Mouse (Mus musculus) midbrain, embryonic 16.5 days (tissue): ENCODE measurements around the gene Cd209g. TPM values are rescaled to one million over a fixed set of nuclear protein-coding genes. Genes with fewer than 3 reads are reported as not detected.

Experiments used
- polyA plus RNA-seq: library from polyadenylated mRNA; unstranded; fragments of >200 nt; fragmentation: Nextera tagmentation; extraction: Ambion mirVana; gene quantifications from 2 replicates; pipeline ENCODE4 v1.2.1, GENCODE M21; 2015

Cd209g gene
- polyA plus RNA-seq, 1 experiment from 2014 or later: not detected

Other genes with a start within 250 kb of the Cd209g start
- gene Cd209b, start 207.3 kb upstream of the Cd209g start, polyA plus RNA-seq: not detected in 2 replicates
- gene Cd209c, start 179.4 kb upstream of the Cd209g start, polyA plus RNA-seq: 0.41 and 0.60 TPM in 2 replicates
- gene Cd209f, start 28.3 kb upstream of the Cd209g start, polyA plus RNA-seq: 0.24 and 0.31 TPM in 2 replicates
- 123 and 131 TPM in 2 replicates for gene Evi5l, start 32.5 kb downstream of the Cd209g start, polyA plus RNA-seq
- gene Prr36, start 83.4 kb downstream of the Cd209g start, polyA plus RNA-seq: 51.2 and 58.5 TPM in 2 replicates
- 0.05 TPM in 1 of 2 replicates, not detected in the other for gene Lrrc8e, start 92.7 kb downstream of the Cd209g start, polyA plus RNA-seq
- gene Map2k7, start 104.6 kb downstream of the Cd209g start, polyA plus RNA-seq: 26.8 and 29.9 TPM in 2 replicates
- 0.73 and 1.8 TPM in 2 replicates for gene Gm49320, start 104.8 kb downstream of the Cd209g start, polyA plus RNA-seq
- 4.1 and 5.2 TPM in 2 replicates for gene Tgfbr3l, start 114.1 kb downstream of the Cd209g start, polyA plus RNA-seq
- 62.2 and 62.9 TPM in 2 replicates for gene Snapc2, start 119.0 kb downstream of the Cd209g start, polyA plus RNA-seq
- 258 and 267 TPM in 2 replicates for gene Ctxn1, start 125.2 kb downstream of the Cd209g start, polyA plus RNA-seq
- gene Timm44, start 141.8 kb downstream of the Cd209g start, polyA plus RNA-seq: 45.3 and 48.1 TPM in 2 replicates
- gene Ccl25, start 191.1 kb downstream of the Cd209g start, polyA plus RNA-seq: 18.4 and 18.8 TPM in 2 replicates
- gene Elavl1, start 191.3 kb downstream of the Cd209g start, polyA plus RNA-seq: 85.9 and 100 TPM in 2 replicates